Mouse (Mus musculus) liver, adult 2 months (tissue): ENCODE measurements at regions not wholly inside any gene's neighbourhood (a gene's known extent, or its start where the extent isn't known, plus 50 kb on each side); places are given as distances from the start of the nearest gene placed in this dataset.

Experiments used
- DNase-seq: peaks from one replicate; pipeline ENCODE4 v3.0.0-alpha.2; 2011; ENCODE audit warnings: low read depth, low spot score; ENCODE audit errors: extremely low read depth
- H3K27ac ChIP-seq: fragments of 200-500 bp; replicated peaks from 2 replicates; pipeline ENCODE4 v1.5.1; 2012; ENCODE audit warnings: low read depth, mild to moderate bottlenecking, control low read depth, inconsistent platforms, low read length; ENCODE audit not compliant: insufficient read depth
- H3K27me3 ChIP-seq: fragments of 200-500 bp; 2 replicates; pipeline ENCODE4 v1.6.1; 2012; ENCODE audit warnings: mild to moderate bottlenecking, moderate library complexity, low read length, inconsistent platforms; ENCODE audit not compliant: control insufficient read depth, insufficient read depth
- H3K36me3 ChIP-seq: fragments of 200-500 bp; 2 replicates; pipeline ENCODE4 v1.6.1; 2012; ENCODE audit warnings: low read length, inconsistent platforms; ENCODE audit not compliant: control insufficient read depth, insufficient read depth
- H3K4me1 ChIP-seq: fragments of 200-500 bp; 2 replicates; pipeline ENCODE4 v1.6.1; 2011; ENCODE audit warnings: low read length; ENCODE audit not compliant: control insufficient read depth, insufficient read depth
- H3K4me3 ChIP-seq: fragments of 200-500 bp; 2 replicates; pipeline ENCODE4 v1.5.1; 2011; ENCODE audit warnings: low read depth, mild to moderate bottlenecking, control low read depth, low read length, moderate library complexity; ENCODE audit not compliant: insufficient read depth
- H3K79me2 ChIP-seq: fragments of 200-500 bp; 2 replicates; pipeline ENCODE4 v1.6.1; 2012; ENCODE audit warnings: inconsistent platforms, mild to moderate bottlenecking, low read length, moderate library complexity; ENCODE audit not compliant: control insufficient read depth, insufficient read depth
- H3K9ac ChIP-seq: fragments of 200-500 bp; 2 replicates; pipeline ENCODE4 v1.6.1; 2012; ENCODE audit warnings: low read depth, mild to moderate bottlenecking, control low read depth, inconsistent platforms, low read length
- CTCF ChIP-seq: fragments of 200-500 bp; IDR thresholded peaks from 2 replicates; pipeline ENCODE4 v1.5.1; 2011; ENCODE audit warnings: low read depth, low read length, control low read depth
- POLR2A ChIP-seq: fragments of 200-500 bp; IDR thresholded peaks from 2 replicates; pipeline ENCODE4 v1.6.1; 2011; ENCODE audit warnings: low read length, control low read depth; ENCODE audit not compliant: insufficient read depth; ENCODE audit errors: extremely low read depth
- WGBS: fragments of 180-500 bp; shearing (Covaris S2); methylation state at CpG from one replicate; pipeline ENCODE4 v1.1.7; 2018; 5-methylcytosine and 5-hydroxymethylcytosine counted together

- TF ChIP-seq POLR2A = no peak
- no peak for TF ChIP-seq CTCF
- DNase-seq = no peak
- no peaks in the 10 kb centered on the region for H3K27me3 ChIP-seq
- H3K4me1 ChIP-seq = peaks cover 11% of the 10 kb centered on the region
- no peak overlapping the region for H3K27ac ChIP-seq
- H3K9ac ChIP-seq = no peak overlapping the region
- WGBS = 88% methylated on average over 7 of the region's 7 CpGs
- H3K36me3 ChIP-seq = no peaks in the 10 kb centered on the region
- no peak overlapping the region for H3K4me3 ChIP-seq
- no peaks in the 10 kb centered on the region for H3K79me2 ChIP-seq
Measured at GRCm38 (mm10) chr8:36322578-36322977, 557.0 kb downstream of the Gm19410 start.

DNA sequence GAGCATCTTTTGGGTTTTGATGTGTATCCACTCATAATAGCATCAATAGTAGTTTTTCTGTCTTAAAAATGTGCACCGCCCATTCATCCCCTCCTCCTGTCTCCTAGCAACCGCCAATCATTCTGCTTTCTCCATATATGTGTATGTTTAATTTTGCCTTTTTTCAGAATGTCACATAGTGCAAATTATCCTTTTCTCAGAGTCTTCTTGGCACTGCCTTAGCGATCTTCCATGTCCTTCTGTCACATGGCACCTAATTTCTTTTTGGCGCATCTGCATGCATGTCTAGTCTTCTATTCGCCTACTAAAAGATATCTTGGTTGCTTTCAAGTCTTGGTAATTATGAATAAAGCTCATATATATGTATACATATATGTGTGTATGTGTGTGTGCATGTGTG lies 573.0 kb downstream of the Gm19410 start:
- Histone ChIP-seq H3K27ac (no peak overlapping the region), H3K79me2 (no peaks in the 10 kb centered on the region), H3K27me3 (no peaks in the 10 kb centered on the region), H3K36me3 (no peaks in the 10 kb centered on the region), H3K4me1 (no peaks in the 10 kb centered on the region), H3K9ac (no peak overlapping the region), H3K4me3 (no peak overlapping the region)
- TF ChIP-seq CTCF (no peak), POLR2A (no peak)
- DNase-seq = no peak
- WGBS = 96% methylated on average over 5 of the region's 5 CpGs

- Histone ChIP-seq H3K36me3 (no peaks in the 10 kb centered on the region), H3K4me1 (no peaks in the 10 kb centered on the region), H3K27ac (no peak overlapping the region), H3K27me3 (no peaks in the 10 kb centered on the region), H3K79me2 (no peaks in the 10 kb centered on the region), H3K4me3 (no peak overlapping the region), H3K9ac (no peak overlapping the region)
- no peak for TF ChIP-seq POLR2A
- no peak for TF ChIP-seq CTCF
- 93% methylated on average over 6 of the region's 6 CpGs for WGBS
- no peak for DNase-seq
Measured at GRCm38 (mm10) chr8:36339449-36339848, 573.9 kb downstream of the Gm19410 start.

GRCm38 (mm10) chr8:36340454-36340853 lies 574.9 kb downstream of the Gm19410 start:
- WGBS = 85% methylated on average over 3 of the region's 3 CpGs
- TF ChIP-seq CTCF (no peak), POLR2A (no peak)
- no peak overlapping the region for H3K9ac ChIP-seq

DNA sequence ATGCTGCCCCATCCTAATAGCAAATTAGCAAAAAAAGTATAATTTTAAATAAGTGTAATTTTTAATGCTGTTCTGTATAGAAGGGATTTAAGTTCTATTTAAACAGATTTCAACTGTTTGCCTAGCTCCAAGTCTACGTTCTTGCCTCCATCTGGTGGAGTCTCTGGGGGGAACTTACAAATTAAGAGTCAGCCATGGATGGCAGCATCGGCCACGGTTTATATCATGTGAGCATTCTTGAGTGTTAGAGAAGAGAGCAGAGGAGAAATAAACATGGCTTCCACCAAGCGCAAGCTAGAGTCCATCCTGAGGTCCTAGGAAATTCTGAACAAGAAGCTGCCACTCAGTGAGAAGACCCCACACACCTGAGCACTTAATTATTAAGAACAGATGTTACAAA lies 576.4 kb downstream of the Gm19410 start:
- H3K4me3 ChIP-seq = no peak overlapping the region
- H3K27ac ChIP-seq = no peak overlapping the region
- H3K9ac ChIP-seq = no peak overlapping the region
- no peaks in the 10 kb centered on the region for H3K4me1 ChIP-seq
- 83% methylated on average over 4 of the region's 4 CpGs for WGBS
- H3K79me2 ChIP-seq = no peaks in the 10 kb centered on the region
- no peaks in the 10 kb centered on the region for H3K36me3 ChIP-seq
- DNase-seq = no peak
- TF ChIP-seq CTCF (no peak), POLR2A (no peak)
- no peaks in the 10 kb centered on the region for H3K27me3 ChIP-seq

More at GRCm38 (mm10) chr8:36340454-36340853, 574.9 kb downstream of the Gm19410 start:
- H3K36me3 ChIP-seq = no peaks in the 10 kb centered on the region
- no peaks in the 10 kb centered on the region for H3K4me1 ChIP-seq
- no peak overlapping the region for H3K4me3 ChIP-seq
- no peaks in the 10 kb centered on the region for H3K79me2 ChIP-seq
- H3K27ac ChIP-seq = no peak overlapping the region
- H3K27me3 ChIP-seq = no peaks in the 10 kb centered on the region
- DNase-seq = no peak

- no peak overlapping the region for H3K27ac ChIP-seq
- TF ChIP-seq POLR2A (no peak), CTCF (no peak)
- no peaks in the 10 kb centered on the region for H3K27me3 ChIP-seq
- no peaks in the 10 kb centered on the region for H3K4me1 ChIP-seq
- 88% methylated on average over 5 of the region's 5 CpGs for WGBS
- H3K36me3 ChIP-seq = no peaks in the 10 kb centered on the region
- H3K4me3 ChIP-seq = no peak overlapping the region
- H3K9ac ChIP-seq = no peak overlapping the region
- DNase-seq = no peak
- H3K79me2 ChIP-seq = no peaks in the 10 kb centered on the region
Measured at GRCm38 (mm10) chr8:36342650-36343049, 577.1 kb downstream of the Gm19410 start.
